Mouse (Mus musculus): Measurements from ENCODE around the gene Mfsd9. TPM values are rescaled to one million over a fixed set of nuclear protein-coding genes. Genes with fewer than 3 reads are reported as not detected.

The Mfsd9 gene
- total and polyA plus RNA-seq, 3 experiments = 0.54 to 3.3 (median 1.7) TPM

DNA sequence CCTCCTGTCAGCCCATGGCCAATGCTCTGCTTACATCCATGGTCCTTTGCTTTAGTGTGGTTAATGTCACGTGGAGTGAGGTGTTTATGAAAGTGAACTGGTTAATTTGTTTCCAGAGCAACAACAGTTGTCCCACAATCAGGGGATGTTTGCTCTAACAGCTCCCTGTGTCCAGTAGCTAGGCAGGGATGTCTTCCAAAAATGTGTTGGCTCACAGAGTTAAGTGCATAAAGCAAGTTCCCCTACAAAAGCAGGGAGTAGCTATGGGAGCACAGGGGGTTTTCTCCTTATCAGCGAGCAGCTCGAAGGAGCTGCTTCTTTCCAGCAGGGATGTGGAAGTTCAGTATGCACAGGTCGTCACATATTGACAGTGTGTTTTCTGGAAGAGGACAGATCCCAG, 34.0 kb upstream of the Mfsd9 start:
- DNase-seq (ENCODE audit: low spot score) (no peak), ATAC-seq (ENCODE audit: extremely low read depth, insufficient number of reproducible peaks, low FRiP score, poor library complexity, severe bottlenecking) (no peak)
- Histone ChIP-seq H3K9me3 (replicated peaks) (no peaks in the 10 kb centered on the region), H3K27me3 (ENCODE audit: insufficient read depth, low read length) (no peaks in the 10 kb centered on the region), H3K4me1 (ENCODE audit: insufficient read depth, low read depth, low read length) (no peaks in the 10 kb centered on the region), H3K36me3 (replicated peaks) (no peaks in the 10 kb centered on the region), H3K4me3 (ENCODE audit: low read depth, low read length) (no peak overlapping the region)
- no peak for TF ChIP-seq GATA1 (IDR thresholded peaks at IDR 0.05; ENCODE audit: borderline replicate concordance, low read length)
- TF ChIP-seq POLR2AphosphoS5 (IDR thresholded peaks at IDR 0.05; ENCODE audit: insufficient replicate concordance, low read depth, low read length) = no peak
- no peak for TF ChIP-seq CTCF (IDR thresholded peaks at IDR 0.05; ENCODE audit: low read depth, low read length)
- TF ChIP-seq TAL1 (conservative IDR thresholded peaks at IDR 0.05; ENCODE audit: low read depth, low read length) = no peak
- TF ChIP-seq GATA2 (IDR thresholded peaks at IDR 0.05; ENCODE audit: borderline replicate concordance, low read depth, low read length) = no peak

DNA sequence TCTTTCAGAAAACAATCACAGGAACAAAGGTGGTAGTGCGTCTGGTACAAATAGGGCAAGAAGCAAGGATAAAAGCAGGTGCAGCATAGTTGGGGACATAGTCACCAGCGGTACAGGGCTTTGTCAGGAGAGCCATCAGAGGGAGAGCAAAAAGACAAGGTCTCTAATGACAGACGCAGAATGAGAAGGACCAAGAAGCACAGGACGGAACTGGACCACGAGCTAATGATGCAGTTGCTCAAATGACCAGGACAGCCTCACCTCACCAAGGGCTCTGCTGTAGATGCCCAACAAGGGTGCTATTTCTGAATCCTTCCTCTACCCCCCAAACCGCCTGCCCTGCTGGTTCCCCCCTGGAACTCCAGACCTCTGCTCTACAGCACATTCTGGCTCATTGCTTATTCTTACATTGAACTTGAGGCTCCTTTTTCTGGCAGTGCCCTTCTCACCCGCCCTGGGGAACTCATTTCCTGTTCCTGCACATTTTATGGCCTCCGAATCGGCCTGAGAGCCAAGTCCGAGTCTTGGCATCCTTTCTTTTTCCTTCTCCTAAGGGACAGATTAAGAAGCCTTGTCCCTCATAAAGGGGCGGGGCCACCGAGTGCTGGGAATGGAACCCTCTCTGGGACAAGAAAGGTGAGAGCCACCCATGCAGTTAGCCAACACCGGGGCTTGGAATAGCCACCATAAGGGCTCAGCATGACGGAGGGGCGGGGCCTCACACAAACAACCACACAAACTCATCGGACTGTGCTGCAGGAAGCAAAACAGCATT, 24.8 kb upstream of the Mfsd9 start:
- ATAC-seq (ENCODE audit: extremely low read depth, insufficient number of reproducible peaks, low FRiP score, poor library complexity, severe bottlenecking) (no peak), DNase-seq (ENCODE audit: low spot score) (no peak)
- Histone ChIP-seq H3K9me3 (replicated peaks) (no peaks in the 10 kb centered on the region), H3K27me3 (ENCODE audit: insufficient read depth, low read length) (no peaks in the 10 kb centered on the region), H3K36me3 (replicated peaks) (no peaks in the 10 kb centered on the region), H3K4me1 (ENCODE audit: insufficient read depth, low read depth, low read length) (no peaks in the 10 kb centered on the region), H3K4me3 (ENCODE audit: low read depth, low read length) (no peak overlapping the region)
- TF ChIP-seq GATA2 (IDR thresholded peaks at IDR 0.05; ENCODE audit: borderline replicate concordance, low read depth, low read length) (no peak), CTCF (IDR thresholded peaks at IDR 0.05; ENCODE audit: low read depth, low read length) (no peak), POLR2AphosphoS5 (IDR thresholded peaks at IDR 0.05; ENCODE audit: insufficient replicate concordance, low read depth, low read length) (no peak), TAL1 (conservative IDR thresholded peaks at IDR 0.05; ENCODE audit: low read depth, low read length) (no peak), GATA1 (IDR thresholded peaks at IDR 0.05; ENCODE audit: borderline replicate concordance, low read length) (no peak)

DNA sequence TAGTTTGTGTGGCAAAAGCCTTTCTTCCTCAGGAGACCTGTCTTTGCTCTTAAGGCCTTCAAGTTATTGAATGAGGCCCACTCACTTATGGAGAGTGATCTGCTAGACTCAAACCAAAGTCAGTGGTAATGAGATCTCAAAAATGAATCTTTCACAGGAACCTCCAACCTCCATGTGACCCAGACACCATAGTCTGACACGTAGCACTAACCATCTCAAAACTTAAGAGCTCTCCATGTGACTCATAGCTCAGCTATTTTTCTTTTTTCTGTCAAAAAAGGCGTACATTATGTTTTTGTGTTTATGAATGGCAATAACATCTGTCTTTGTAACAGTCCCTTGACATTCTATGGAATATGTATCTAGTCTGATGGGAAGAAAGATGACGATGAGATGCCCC, 18.2 kb upstream of the Mfsd9 start:
- H3K27me3 ChIP-seq (ENCODE audit: insufficient read depth, low read length) = 0 out of 2 replicates have a peak, but pooled peaks cover 2% of the 10 kb centered on the region
- ATAC-seq (ENCODE audit: extremely low read depth, insufficient number of reproducible peaks, low FRiP score, poor library complexity, severe bottlenecking) = no peak
- no peak for TF ChIP-seq CTCF (IDR thresholded peaks at IDR 0.05; ENCODE audit: low read depth, low read length)
- TF ChIP-seq POLR2AphosphoS5 (IDR thresholded peaks at IDR 0.05; ENCODE audit: insufficient replicate concordance, low read depth, low read length) = no peak
- TF ChIP-seq TAL1 (conservative IDR thresholded peaks at IDR 0.05; ENCODE audit: low read depth, low read length) = no peak
- TF ChIP-seq GATA2 (IDR thresholded peaks at IDR 0.05; ENCODE audit: borderline replicate concordance, low read depth, low read length) = no peak
- no peak for TF ChIP-seq GATA1 (IDR thresholded peaks at IDR 0.05; ENCODE audit: borderline replicate concordance, low read length)

DNA sequence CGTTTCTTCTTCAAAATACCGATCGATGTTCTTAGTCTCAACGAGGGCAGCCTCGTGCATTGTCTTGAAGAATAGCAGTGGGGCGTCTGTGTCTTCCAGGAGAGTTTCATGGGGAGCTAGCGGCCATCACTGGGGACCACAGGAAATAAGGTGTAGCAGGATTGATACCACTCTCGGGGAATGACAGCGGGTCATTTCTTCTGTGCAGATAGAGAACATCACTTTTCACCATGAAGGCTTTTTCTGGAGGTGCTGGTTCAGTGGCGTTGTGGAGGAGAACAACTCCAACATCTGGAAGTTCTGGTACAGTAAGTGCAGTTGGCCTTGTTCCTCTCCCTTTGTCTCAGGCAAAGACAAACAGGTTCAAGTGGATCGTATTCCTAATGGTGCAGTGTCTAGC, 15.4 kb upstream of the Mfsd9 start:
- H3K4me3 ChIP-seq (ENCODE audit: low read depth, low read length) = no peak overlapping the region
- H3K36me3 ChIP-seq (replicated peaks) = no peaks in the 10 kb centered on the region
- ATAC-seq (ENCODE audit: extremely low read depth, insufficient number of reproducible peaks, low FRiP score, poor library complexity, severe bottlenecking) (no peak), DNase-seq (ENCODE audit: low spot score) (no peak)
- 0 out of 2 replicates have a peak, but pooled peaks cover 2% of the 10 kb centered on the region for H3K27me3 ChIP-seq (ENCODE audit: insufficient read depth, low read length)
- TF ChIP-seq GATA2 (IDR thresholded peaks at IDR 0.05; ENCODE audit: borderline replicate concordance, low read depth, low read length) (no peak), GATA1 (IDR thresholded peaks at IDR 0.05; ENCODE audit: borderline replicate concordance, low read length) (no peak), POLR2AphosphoS5 (IDR thresholded peaks at IDR 0.05; ENCODE audit: insufficient replicate concordance, low read depth, low read length) (no peak), TAL1 (conservative IDR thresholded peaks at IDR 0.05; ENCODE audit: low read depth, low read length) (no peak), CTCF (IDR thresholded peaks at IDR 0.05; ENCODE audit: low read depth, low read length) (no peak)
- H3K4me1 ChIP-seq (ENCODE audit: insufficient read depth, low read depth, low read length) = no peaks in the 10 kb centered on the region
- no peaks in the 10 kb centered on the region for H3K9me3 ChIP-seq (replicated peaks)

More for the DNA sequence above, 18.2 kb upstream of the Mfsd9 start:
- H3K4me3 ChIP-seq (ENCODE audit: low read depth, low read length) = no peak overlapping the region
- H3K4me1 ChIP-seq (ENCODE audit: insufficient read depth, low read depth, low read length) = no peaks in the 10 kb centered on the region
- H3K36me3 ChIP-seq (replicated peaks) = no peaks in the 10 kb centered on the region
- no peaks in the 10 kb centered on the region for H3K9me3 ChIP-seq (replicated peaks)
- no peak for DNase-seq (ENCODE audit: low spot score)

DNA sequence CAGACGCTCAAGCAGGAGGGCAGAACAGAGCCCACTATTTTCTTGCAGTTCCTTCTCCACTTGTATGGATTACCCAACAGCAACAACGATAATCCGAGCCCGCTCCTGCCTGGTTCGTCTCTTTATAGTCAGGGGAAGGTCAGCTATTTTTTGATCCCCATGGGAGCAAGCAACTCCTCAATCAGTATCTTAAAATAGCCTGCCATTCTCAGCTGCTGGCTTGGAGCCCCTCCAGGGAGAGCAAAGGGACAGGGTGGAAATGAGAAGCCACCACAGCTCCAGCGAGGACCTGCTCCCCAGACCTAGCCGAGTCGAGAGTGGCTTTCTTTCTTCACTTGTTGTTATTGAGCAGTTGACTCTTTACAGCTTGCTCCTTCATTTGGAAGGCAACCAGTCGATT, 14.9 kb upstream of the Mfsd9 start, which contains the start of gene Tmem182:
Gene Tmem182 (plus strand): TSS at position 251 of the 400 bp plus-strand sequence.
- H3K4me3 ChIP-seq (ENCODE audit: low read depth, low read length) = no peak within 1 kb of the TSS
- no peak for ATAC-seq (ENCODE audit: extremely low read depth, insufficient number of reproducible peaks, low FRiP score, poor library complexity, severe bottlenecking)
- no peaks in the 10 kb centered on the region for H3K4me1 ChIP-seq (ENCODE audit: insufficient read depth, low read depth, low read length)
- no peaks in the 10 kb centered on the region for H3K36me3 ChIP-seq (replicated peaks)
- H3K9me3 ChIP-seq (replicated peaks) = no peaks in the 10 kb centered on the region
- no peak for DNase-seq (ENCODE audit: low spot score)
- TF ChIP-seq GATA2 (IDR thresholded peaks at IDR 0.05; ENCODE audit: borderline replicate concordance, low read depth, low read length) (no peak), TAL1 (conservative IDR thresholded peaks at IDR 0.05; ENCODE audit: low read depth, low read length) (no peak), POLR2AphosphoS5 (IDR thresholded peaks at IDR 0.05; ENCODE audit: insufficient replicate concordance, low read depth, low read length) (no peak), CTCF (IDR thresholded peaks at IDR 0.05; ENCODE audit: low read depth, low read length) (no peak), GATA1 (IDR thresholded peaks at IDR 0.05; ENCODE audit: borderline replicate concordance, low read length) (no peak)
- H3K27me3 ChIP-seq (ENCODE audit: insufficient read depth, low read length) = 0 out of 2 replicates have a peak, but pooled peaks cover 2% of the 10 kb centered on the region

DNA sequence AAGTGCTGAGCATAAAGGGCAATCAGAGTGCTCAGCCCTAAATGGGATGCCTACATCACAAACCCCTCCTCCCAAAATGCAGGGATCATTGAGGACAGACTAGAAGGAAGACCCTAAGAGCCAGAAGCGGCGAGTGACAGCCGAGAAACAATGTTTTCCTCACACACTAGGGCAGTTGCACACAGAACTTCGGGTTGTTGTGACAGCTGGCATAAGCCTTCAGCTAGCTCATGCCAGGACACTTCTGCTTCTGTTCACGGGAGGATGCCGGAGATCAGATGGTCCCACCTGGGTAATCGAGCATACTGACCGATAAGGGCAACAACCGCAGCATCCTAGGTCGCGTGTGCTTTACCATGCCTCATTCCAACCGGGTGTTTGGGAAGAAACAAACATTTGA, 13.6 kb upstream of the Mfsd9 start:
- Histone ChIP-seq H3K9me3 (replicated peaks) (no peaks in the 10 kb centered on the region), H3K27me3 (ENCODE audit: insufficient read depth, low read length) (0 out of 2 replicates have a peak, but pooled peaks cover 2% of the 10 kb centered on the region), H3K4me3 (ENCODE audit: low read depth, low read length) (no peak overlapping the region), H3K4me1 (ENCODE audit: insufficient read depth, low read depth, low read length) (no peaks in the 10 kb centered on the region), H3K36me3 (replicated peaks) (no peaks in the 10 kb centered on the region)
- TF ChIP-seq POLR2AphosphoS5 (IDR thresholded peaks at IDR 0.05; ENCODE audit: insufficient replicate concordance, low read depth, low read length) (no peak), GATA2 (IDR thresholded peaks at IDR 0.05; ENCODE audit: borderline replicate concordance, low read depth, low read length) (no peak), TAL1 (conservative IDR thresholded peaks at IDR 0.05; ENCODE audit: low read depth, low read length) (no peak), GATA1 (IDR thresholded peaks at IDR 0.05; ENCODE audit: borderline replicate concordance, low read length) (no peak), CTCF (IDR thresholded peaks at IDR 0.05; ENCODE audit: low read depth, low read length) (no peak)
- ATAC-seq (ENCODE audit: extremely low read depth, insufficient number of reproducible peaks, low FRiP score, poor library complexity, severe bottlenecking) (no peak), DNase-seq (ENCODE audit: low spot score) (no peak)
